Comparison of ENCODE assay signal across 8 mouse cellular contexts in genomic region chr4:133910236-133911211, GRCm38 (mm10). TPM values are rescaled to one million over a fixed set of nuclear protein-coding genes. Genes with fewer than 3 reads are reported as not detected.
DNase-seq lines count a peak whose midpoint lies in the region; ATAC-seq lines count a peak whose summit lies in the region.

No protein-coding gene starts in this region.

- 0 out of 2 replicates have a peak, but pooled peaks cover 3% of the 10 kb centered on the region for H3K4me1 ChIP-seq in brown adipose tissue, adult 24 weeks (ENCODE audit: control insufficient read depth, insufficient read depth, insufficient read length, low read length)
- H3K4me1 ChIP-seq in heart, embryonic 13.5 days: peaks cover 10% of the 10 kb centered on the region
- peaks cover 41% of the 10 kb centered on the region for H3K4me1 ChIP-seq in liver, embryonic 12.5 days
- peaks cover 6% of the 10 kb centered on the region; the same call in 1 of the 2 replicates for H3K4me1 ChIP-seq in stomach, embryonic 15.5 days

- peak overlapping the region; percentile 75 for H3K9ac ChIP-seq in heart, embryonic 13.5 days
- peak overlapping the region; percentile 71 for H3K9ac ChIP-seq in liver, embryonic 12.5 days
- peak overlapping the region; percentile 45; the same call in 1 of the 2 replicates for H3K9ac ChIP-seq in stomach, embryonic 15.5 days

- H3K9me3 ChIP-seq in heart, embryonic 13.5 days: no peaks in the 10 kb centered on the region
- H3K9me3 ChIP-seq in liver, embryonic 12.5 days (replicated peaks): no peaks in the 10 kb centered on the region
- no peaks in the 10 kb centered on the region for H3K9me3 ChIP-seq in stomach, embryonic 15.5 days

- peak overlapping the region; percentile 60 for H3K4me3 ChIP-seq in brown adipose tissue, adult 24 weeks (ENCODE audit: insufficient read depth, low read depth, low read length)
- H3K4me3 ChIP-seq in heart, embryonic 13.5 days: peak overlapping the region; percentile 53
- peak overlapping the region; percentile 61 for H3K4me3 ChIP-seq in liver, embryonic 12.5 days
- peak overlapping the region; percentile 62 for H3K4me3 ChIP-seq in stomach, embryonic 15.5 days (replicated peaks)

- H3K4me2 ChIP-seq in heart, embryonic 13.5 days: peak overlapping the region; percentile 72
- peak overlapping the region; percentile 87 for H3K4me2 ChIP-seq in liver, embryonic 12.5 days
- H3K4me2 ChIP-seq in stomach, embryonic 15.5 days: peak overlapping the region; percentile 79

- no peaks in the 10 kb centered on the region for H3K36me3 ChIP-seq in heart, embryonic 13.5 days
- no peaks in the 10 kb centered on the region for H3K36me3 ChIP-seq in liver, embryonic 12.5 days
- no peaks in the 10 kb centered on the region for H3K36me3 ChIP-seq in stomach, embryonic 15.5 days

- under 1% methylated on average over 57 of the region's 57 CpGs for WGBS in heart, embryonic 13.5 days
- 1% methylated on average over 57 of the region's 57 CpGs for WGBS in liver, embryonic 12.5 days (ENCODE audit: insufficient replicate concordance)
- WGBS in stomach, embryonic 15.5 days: under 1% methylated on average over 57 of the region's 57 CpGs

- H3K27me3 ChIP-seq in heart, embryonic 13.5 days (replicated peaks): no peaks in the 10 kb centered on the region
- no peaks in the 10 kb centered on the region for H3K27me3 ChIP-seq in liver, embryonic 12.5 days (replicated peaks)
- no peaks in the 10 kb centered on the region for H3K27me3 ChIP-seq in stomach, embryonic 15.5 days (replicated peaks)

- peak; percentile 98 for DNase-seq in B cell, adult 2 months
- peak; percentile 55 for DNase-seq in fat pad, adult 2 months (ENCODE audit: extremely low read depth, low read depth, low spot score)
- peak; percentile 96 for DNase-seq in kidney, postnatal 10 days
- peak; percentile 97 for DNase-seq in natural killer cell, adult 2 months (ENCODE audit: low spot score in 2 of 2)

- ATAC-seq in heart, embryonic 13.5 days (ENCODE audit: extremely low read depth, insufficient number of reproducible peaks, low FRiP score, low TSS enrichment): peak; percentile 93
- ATAC-seq in liver, embryonic 12.5 days: peak; percentile 90
- peak; percentile 93 for ATAC-seq in stomach, embryonic 15.5 days (ENCODE audit: insufficient read depth, low FRiP score, low read depth)

- peak overlapping the region; percentile 69 for H3K27ac ChIP-seq in brown adipose tissue, adult 24 weeks (replicated peaks; ENCODE audit: low read depth, low read length)
- H3K27ac ChIP-seq in heart, embryonic 13.5 days (replicated peaks): peak overlapping the region; percentile 89
- H3K27ac ChIP-seq in liver, embryonic 12.5 days: peak overlapping the region; percentile 84
- peak overlapping the region; percentile 97 for H3K27ac ChIP-seq in stomach, embryonic 15.5 days

RNA-seq across cellular contexts. Expression of gene Rps6ka1, which starts 22.9 kb away (rescaled TPM):
- 3.3 and 4.2 TPM in 2 replicates for polyA plus RNA-seq in brown adipose tissue, adult 24 weeks (2012; ENCODE audit: insufficient read depth, insufficient read length, missing spikeins)
- 18.3 and 18.9 TPM in 2 replicates for polyA plus RNA-seq in heart, embryonic 13.5 days (2015; fragmentation: Nextera tagmentation; extraction: Ambion mirVana)
- polyA plus RNA-seq in liver, embryonic 12.5 days (2016; fragmentation: Nextera tagmentation; extraction: Ambion mirVana): 60.9 and 63.1 TPM in 2 replicates
- 73.4 and 76.4 TPM in 2 replicates for polyA plus RNA-seq in stomach, embryonic 15.5 days (2015; fragmentation: Nextera tagmentation; extraction: Ambion mirVana)

RNA-seq across cellular contexts. Expression of gene Hmgn2, which starts 57.9 kb away (rescaled TPM):
- polyA plus RNA-seq in brown adipose tissue, adult 24 weeks (2012; ENCODE audit: insufficient read depth, insufficient read length, missing spikeins): 63.7 and 65.2 TPM in 2 replicates
- polyA plus RNA-seq in heart, embryonic 13.5 days (2015; fragmentation: Nextera tagmentation; extraction: Ambion mirVana): 1,526 and 1,676 TPM in 2 replicates
- polyA plus RNA-seq in liver, embryonic 12.5 days (2016; fragmentation: Nextera tagmentation; extraction: Ambion mirVana): 971 and 1,001 TPM in 2 replicates
- 1,858 and 2,056 TPM in 2 replicates for polyA plus RNA-seq in stomach, embryonic 15.5 days (2015; fragmentation: Nextera tagmentation; extraction: Ambion mirVana)

Comparison
In these comparisons a context has a peak if more than half of its experiments do, and no peak if none do; other contexts are left out.
1. Peak in every context shown above with its lines: DNase-seq, ATAC-seq, H3K4me3 ChIP-seq and H3K27ac ChIP-seq.
2. RNA of gene Hmgn2, which starts 57.9 kb away (polyA plus RNA-seq): 1,858 to 2,056 TPM in stomach, embryonic 15.5 days, 1,526 to 1,676 TPM in heart, embryonic 13.5 days and 971 to 1,001 TPM in liver, embryonic 12.5 days; 63.7 to 65.2 TPM in brown adipose tissue, adult 24 weeks; every median in the first group is over 10 times any median in the second.